Mouse (Mus musculus) MN1 (cell line): ENCODE data around the gene 9230113P08Rik.
"Not testable (repeated sequence)": the region's sequence is repeated elsewhere in the genome, so short reads cannot be mapped to it uniquely, and the experiment has no call there.

Source experiments
- DNase-seq: peaks from one replicate; pipeline ENCODE4 v3.0.0-alpha.2; 2016; ENCODE audit warnings: low spot score

Gene 9230113P08Rik

GRCm38 (mm10) chr9:35908123-35908522 is at the start of gene 9230113P08Rik:
9230113P08Rik (plus strand) TSS chr9:35908423.
- DNase-seq: not testable (repeated sequence)

DNA sequence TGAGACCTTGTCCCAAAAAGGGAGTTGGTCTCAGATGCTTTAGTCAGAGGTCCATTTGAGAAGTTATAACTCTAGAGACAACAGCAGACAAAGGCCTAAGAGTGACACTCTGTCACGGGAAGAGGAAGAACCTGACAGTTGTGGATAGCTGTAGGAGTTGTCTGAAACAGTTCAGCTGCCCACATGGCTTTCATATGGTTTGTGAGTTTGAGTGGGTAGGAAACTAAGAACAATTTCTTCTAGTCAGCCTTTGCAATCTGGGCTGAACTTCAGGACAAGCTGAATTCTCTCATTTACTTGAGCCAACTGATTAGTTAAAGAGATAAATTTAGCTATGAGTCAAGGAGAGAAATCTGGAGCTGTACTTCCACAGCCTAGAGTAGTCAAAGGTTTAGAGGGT is 15.1 kb upstream of the 9230113P08Rik start:
- not testable (repeated sequence) for DNase-seq

DNA sequence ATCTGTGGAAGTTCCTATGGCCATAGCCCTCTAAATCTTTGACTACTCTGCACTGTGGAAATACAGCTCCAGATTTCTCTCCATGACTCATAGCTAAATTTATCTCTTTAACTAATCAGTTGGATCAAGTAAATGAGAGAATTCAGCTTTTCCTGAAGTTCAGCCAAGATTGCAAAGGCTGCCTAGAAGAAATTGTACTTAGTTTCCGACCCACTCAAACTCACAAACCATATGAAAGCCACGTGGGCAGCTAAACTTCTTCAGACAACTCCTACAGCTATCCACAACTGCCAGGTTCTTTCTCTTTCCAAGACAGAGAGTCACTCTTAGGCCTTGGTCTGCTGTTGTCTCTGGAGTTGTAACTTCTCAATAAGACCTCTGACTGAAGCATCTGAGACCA is 3.7 kb upstream of the 9230113P08Rik start:
- DNase-seq: no peak

DNA sequence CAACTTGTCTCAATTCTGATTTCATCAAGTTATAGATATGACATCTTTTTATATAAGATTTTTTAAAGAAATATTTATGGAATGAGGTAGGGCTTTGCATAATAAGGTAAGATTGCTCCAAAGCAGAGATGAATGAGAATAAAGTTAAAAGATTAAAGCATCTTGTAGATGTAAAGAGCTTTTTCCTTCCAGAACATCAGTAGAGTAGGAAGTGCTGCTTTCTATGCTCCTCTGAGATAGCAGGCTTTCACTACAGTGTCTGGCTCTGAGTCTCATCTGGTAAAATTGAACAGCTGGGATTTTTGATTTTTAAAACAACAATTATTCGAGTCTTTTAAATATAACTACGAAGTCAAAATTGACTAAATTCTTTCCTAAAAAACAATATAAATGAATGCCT is 22.6 kb downstream of the 9230113P08Rik start:
- DNase-seq: no peak
